Mouse (Mus musculus) bone marrow, adult 2 months (tissue): ENCODE data around the gene Espnl. TPM values are rescaled to one million over a fixed set of nuclear protein-coding genes. Genes with fewer than 3 reads are reported as not detected.

Experiments used
- H3K27ac ChIP-seq: fragments of 200-500 bp; 2 replicates; pipeline ENCODE4 v1.5.1; 2012; ENCODE audit warnings: low read depth, mild to moderate bottlenecking, control low read depth, inconsistent platforms, low read length; ENCODE audit not compliant: control insufficient read depth, poor library complexity, insufficient read depth
- H3K4me1 ChIP-seq: fragments of 200-500 bp; 2 replicates; pipeline ENCODE4 v1.6.1; 2011; ENCODE audit warnings: low read length; ENCODE audit not compliant: control insufficient read depth, insufficient read depth
- H3K4me3 ChIP-seq: fragments of 200-500 bp; replicated peaks from 2 replicates; pipeline ENCODE3; 2011; ENCODE audit warnings: mild to moderate bottlenecking, low read depth, low read length, control low read depth; ENCODE audit not compliant: control insufficient read depth
- CTCF ChIP-seq: fragments of 200-500 bp; IDR thresholded peaks from 2 replicates; pipeline ENCODE4 v1.5.1; 2011; ENCODE audit warnings: low read length, control low read depth; ENCODE audit not compliant: control insufficient read depth, insufficient read depth
- POLR2A ChIP-seq: fragments of 200-500 bp; IDR thresholded peaks from 2 replicates; pipeline ENCODE4 v1.6.1; 2011; ENCODE audit warnings: low read depth, mild to moderate bottlenecking, control low read depth, low read length, borderline replicate concordance; ENCODE audit not compliant: control insufficient read depth
- WGBS: fragments of 180-500 bp; shearing (Covaris S2); methylation state at CpG from one replicate; pipeline ENCODE4 v1.1.7; 2018; 5-methylcytosine and 5-hydroxymethylcytosine counted together
- polyA plus RNA-seq: library from polyadenylated mRNA; stranded (reverse); fragments of >200 nt; gene quantifications from 2 replicates; pipeline ENCODE4 v1.2.4, GENCODE M21; 2011; ENCODE audit warnings: low replicate concordance; ENCODE audit not compliant: missing spikeins, insufficient read depth, insufficient read length

The Espnl gene
- polyA plus RNA-seq, 1 experiment: not detected

- TF ChIP-seq CTCF (no peak), POLR2A (no peak)
- Histone ChIP-seq H3K4me3 (no peak overlapping the region), H3K4me1 (no peaks in the 10 kb centered on the region), H3K27ac (no peak overlapping the region)
- WGBS: 76% methylated on average over 5 of the region's 5 CpGs
Measured at GRCm38 (mm10) chr1:91362113-91362512, 40.2 kb downstream of the Espnl start.

- Histone ChIP-seq H3K4me1 (no peaks in the 10 kb centered on the region), H3K27ac (no peak overlapping the region), H3K4me3 (no peak overlapping the region)
- WGBS: 91% methylated on average over 16 of the region's 16 CpGs
- TF ChIP-seq POLR2A (no peak), CTCF (no peak)
Measured at GRCm38 (mm10) chr1:91364822-91365644, 43.2 kb downstream of the Espnl start.

- H3K4me1 ChIP-seq: no peaks in the 10 kb centered on the region
- TF ChIP-seq CTCF (no peak), POLR2A (no peak)
- WGBS: 45% methylated on average over 8 of the region's 8 CpGs
- no peak overlapping the region for H3K27ac ChIP-seq
- H3K4me3 ChIP-seq: no peak overlapping the region
Measured at GRCm38 (mm10) chr1:91365816-91366214, 43.9 kb downstream of the Espnl start.

DNA sequence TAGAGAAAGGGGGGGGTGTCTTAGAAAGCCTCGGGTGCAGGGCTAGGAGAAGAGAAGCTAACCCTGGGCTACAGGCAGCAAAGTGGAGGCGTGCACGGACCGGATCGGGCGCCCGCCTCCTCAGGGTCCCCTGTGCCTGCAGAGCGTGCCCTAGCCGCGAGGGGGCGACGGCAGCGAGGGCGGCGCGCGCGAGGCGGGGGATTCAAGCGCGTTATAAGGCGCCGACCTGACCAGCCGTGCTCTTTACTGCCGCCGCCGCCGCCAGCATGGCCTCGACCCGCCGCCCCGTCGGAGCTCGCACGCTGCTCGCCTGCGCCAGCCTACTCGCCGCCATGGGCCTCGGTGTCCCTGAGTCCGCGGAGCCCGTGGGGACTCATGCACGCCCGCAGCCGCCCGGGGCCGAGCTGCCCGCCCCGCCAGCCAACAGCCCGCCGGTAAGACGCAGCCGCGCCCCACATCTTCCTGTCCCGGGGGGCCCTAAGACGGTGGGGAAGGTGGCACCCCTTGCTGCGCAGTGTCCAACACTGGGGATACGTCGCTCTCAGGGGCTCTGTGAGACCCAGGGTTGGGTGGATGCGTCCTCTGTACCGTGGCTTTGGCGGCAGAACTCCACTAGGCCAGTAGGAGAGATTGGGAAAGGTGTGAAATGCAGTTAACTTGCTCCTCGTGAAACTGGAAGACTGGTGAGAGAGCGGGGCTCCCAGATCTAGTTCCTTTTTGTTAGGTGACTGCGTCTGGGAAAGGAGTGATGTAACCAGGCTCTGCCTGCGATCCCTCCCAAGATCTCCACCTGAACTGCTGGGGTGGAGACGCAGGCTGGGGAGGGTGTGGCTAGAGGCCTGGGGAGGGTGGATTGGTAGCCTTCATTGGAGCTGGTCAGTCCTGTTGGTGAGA lies 44.6 kb downstream of the Espnl start, which contains the start of gene Erfe:
TSS of gene Erfe (plus strand) at position 216 of the 894 bp plus-strand sequence.
- peak within 1 kb of the TSS; percentile 52 for H3K4me3 ChIP-seq
- TF ChIP-seq CTCF (peak; percentile 79), POLR2A (peak; percentile 14; the same call in 1 of the 2 replicates)
- no peak within 1 kb of the TSS for H3K27ac ChIP-seq
- H3K4me1 ChIP-seq: no peaks in the 10 kb centered on the region
- WGBS: 2% methylated on average over 68 of the region's 68 CpGs

- WGBS: 96% methylated on average over 3 of the region's 3 CpGs
- H3K27ac ChIP-seq: no peak overlapping the region
- no peaks in the 10 kb centered on the region for H3K4me1 ChIP-seq
Measured at GRCm38 (mm10) chr1:91367295-91367694, 45.4 kb downstream of the Espnl start.

DNA sequence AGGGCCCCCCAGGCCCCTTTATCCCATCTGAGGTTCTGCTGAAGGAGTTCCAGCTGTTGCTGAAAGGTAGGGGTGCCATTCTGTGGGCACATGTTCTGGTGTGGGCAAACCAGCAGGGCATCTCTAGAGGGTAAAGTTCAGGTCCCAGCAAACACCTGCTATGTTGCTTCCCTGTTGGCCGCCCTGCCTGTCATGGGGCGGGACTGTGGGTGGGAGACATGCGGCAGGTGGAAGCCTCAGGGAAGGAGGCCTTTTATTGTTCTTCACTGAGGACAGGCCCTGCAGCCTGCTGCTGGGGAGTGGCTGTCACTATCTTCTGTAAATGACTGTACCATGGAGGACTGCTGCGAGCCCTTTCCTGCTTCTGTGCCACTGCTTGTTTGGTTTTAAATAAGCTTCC lies 47.5 kb downstream of the Espnl start:
- H3K4me1 ChIP-seq: no peaks in the 10 kb centered on the region
- TF ChIP-seq CTCF (no peak), POLR2A (no peak)
- no peak overlapping the region for H3K27ac ChIP-seq
- no peak overlapping the region for H3K4me3 ChIP-seq
- 74% methylated on average over 4 of the region's 4 CpGs for WGBS

More at GRCm38 (mm10) chr1:91367295-91367694, 45.4 kb downstream of the Espnl start:
- TF ChIP-seq CTCF: no peak
- TF ChIP-seq POLR2A: no peak
- H3K4me3 ChIP-seq: no peak overlapping the region

DNA sequence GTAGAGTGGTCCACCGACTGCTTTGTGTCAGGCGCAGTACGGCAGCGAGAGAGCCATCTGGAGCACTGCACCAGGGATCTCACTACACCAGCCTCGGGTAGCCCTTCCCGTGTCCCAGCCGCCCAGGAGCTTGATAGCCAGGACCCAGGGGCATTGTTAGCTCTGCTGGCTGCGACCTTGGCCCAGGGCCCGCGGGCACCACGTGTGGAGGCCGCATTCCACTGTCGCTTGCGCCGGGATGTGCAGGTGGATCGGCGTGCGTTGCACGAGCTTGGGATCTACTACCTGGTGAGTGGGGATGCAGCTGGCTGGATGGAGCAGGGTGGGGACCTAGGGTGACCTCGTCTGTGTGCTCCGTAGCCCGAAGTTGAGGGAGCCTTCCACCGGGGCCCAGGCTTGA lies 48.2 kb downstream of the Espnl start:
- TF ChIP-seq CTCF (no peak), POLR2A (no peak; the same call in 1 of the 2 replicates)
- H3K4me3 ChIP-seq: no peak overlapping the region
- H3K27ac ChIP-seq: no peak overlapping the region
- WGBS: 90% methylated on average over 23 of the region's 23 CpGs
- H3K4me1 ChIP-seq: no peaks in the 10 kb centered on the region

DNA sequence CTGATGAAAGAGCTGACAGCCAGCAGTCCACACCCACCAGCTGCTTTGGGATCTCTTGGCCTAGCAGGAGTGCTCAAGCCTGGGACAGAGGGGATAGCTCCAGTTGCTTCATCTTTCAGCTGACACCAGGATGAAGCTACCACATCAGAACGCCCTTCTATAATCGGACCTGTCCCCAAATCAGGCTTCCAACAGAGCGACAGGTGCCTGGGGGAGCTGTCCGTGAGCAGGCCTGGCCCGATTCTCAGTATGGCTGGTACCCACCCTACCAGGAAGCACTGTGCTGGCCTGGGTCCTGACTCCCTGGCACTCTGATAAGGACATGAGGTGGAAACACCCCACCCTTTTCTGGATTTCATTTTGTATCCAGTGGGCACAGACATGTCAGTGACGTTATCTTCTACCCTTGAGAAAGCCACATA lies 51.5 kb downstream of the Espnl start:
- H3K4me1 ChIP-seq: no peaks in the 10 kb centered on the region
- H3K27ac ChIP-seq: no peak overlapping the region
- TF ChIP-seq CTCF: no peak
- no peak for TF ChIP-seq POLR2A
- WGBS: 69% methylated on average over 6 of the region's 6 CpGs
- no peak overlapping the region for H3K4me3 ChIP-seq
